Mouse (Mus musculus): Measurements from ENCODE around the gene Matk.

The Matk gene

DNA sequence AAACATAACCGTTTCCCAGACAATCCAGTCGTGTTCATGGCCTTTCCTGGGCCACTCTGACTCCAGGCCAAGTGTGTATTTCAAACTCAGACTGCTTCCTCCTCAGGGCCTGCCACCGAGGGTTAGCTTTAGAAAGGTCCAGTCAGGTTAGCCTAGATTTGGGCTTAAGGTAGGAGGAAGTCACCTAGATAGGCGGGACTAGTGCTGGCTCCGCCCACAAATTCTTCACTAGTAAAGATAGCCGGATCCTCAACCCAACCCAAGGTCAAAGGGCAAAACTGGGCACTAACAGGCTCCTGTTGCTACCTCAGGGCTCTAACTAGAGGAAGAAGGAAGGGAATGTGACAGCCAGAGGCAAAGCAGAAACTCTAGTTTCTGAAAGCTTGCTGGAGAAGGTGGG lies 33.9 kb downstream of the Matk start:
- no peak for DNase-seq (ENCODE audit: low spot score in 2 of 2)

DNA sequence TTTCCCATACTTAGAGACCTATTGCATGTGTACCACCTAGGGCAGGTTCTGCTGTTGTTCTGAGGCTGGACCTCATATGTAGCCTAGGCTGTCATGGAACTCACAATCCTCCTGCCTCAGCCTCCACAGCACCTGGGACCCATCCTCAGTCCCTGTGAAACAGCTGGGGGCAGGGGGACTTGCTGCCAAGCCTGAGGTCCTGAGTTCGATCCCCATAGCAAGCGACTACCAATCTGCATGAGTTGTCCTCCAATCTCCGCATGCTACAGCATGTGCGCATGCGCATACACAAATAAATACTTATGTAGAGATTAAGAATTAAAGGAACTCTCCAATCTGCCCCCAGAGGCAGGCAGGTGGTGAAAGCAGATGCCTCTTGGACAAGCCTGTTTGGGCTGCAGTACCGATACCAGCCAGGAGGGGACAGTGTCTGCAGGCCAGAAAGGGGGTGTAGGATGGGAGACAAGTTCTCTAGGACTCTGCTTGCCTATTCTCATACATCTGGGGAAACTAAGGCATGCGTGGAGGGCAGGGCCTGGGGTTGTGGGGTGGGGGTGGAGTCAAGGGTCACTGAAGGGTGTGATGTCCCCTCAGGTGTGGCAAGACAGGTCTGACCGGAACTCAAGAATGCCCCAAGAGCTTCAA lies 34.9 kb downstream of the Matk start:
- peak; percentile 58 to 81 for DNase-seq (ENCODE audit: low spot score in 2 of 2)

DNA sequence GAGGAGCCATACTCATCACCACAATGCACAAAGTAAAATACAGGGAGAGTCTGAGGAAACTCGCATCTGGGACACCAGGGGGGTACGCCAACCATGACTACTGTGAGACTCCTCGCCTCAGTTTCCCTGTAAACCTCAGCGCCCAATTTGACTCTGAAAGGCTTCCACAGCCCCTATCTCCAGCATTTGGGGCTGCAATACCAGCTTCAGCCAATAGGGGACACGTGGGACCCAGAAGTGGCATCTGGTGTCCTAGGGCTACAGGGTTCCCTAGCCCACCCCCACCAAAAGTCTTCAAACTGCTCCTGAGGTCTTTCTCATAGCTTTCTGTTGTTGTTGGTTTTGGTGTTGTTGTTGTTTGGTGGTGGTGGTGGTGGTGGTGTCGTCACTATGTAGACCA lies 35.9 kb downstream of the Matk start:
- peak; percentile 52 to 70 for DNase-seq (ENCODE audit: low spot score in 2 of 2)

DNA sequence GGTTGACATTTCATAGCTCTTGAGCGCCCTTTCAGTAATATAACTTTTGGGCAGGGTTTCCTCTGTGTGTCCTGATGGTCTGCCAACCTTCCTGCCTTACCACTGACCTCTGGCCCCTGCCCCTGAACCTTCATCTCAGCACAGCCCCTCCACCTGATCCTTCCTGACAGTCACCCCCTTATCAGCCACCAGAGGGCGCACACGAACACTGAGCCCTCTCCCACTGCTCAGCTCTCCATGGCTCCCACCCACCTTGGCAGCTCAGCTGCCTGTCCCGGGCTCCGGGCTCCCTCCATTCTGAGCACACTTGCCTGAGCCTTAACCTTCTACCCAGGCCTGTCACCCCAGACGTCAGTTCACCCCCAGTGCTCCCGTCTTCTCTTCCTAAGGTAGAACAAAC lies 36.5 kb downstream of the Matk start:
- peak; percentile 52 to 76 for DNase-seq (ENCODE audit: low spot score in 2 of 2)

DNA sequence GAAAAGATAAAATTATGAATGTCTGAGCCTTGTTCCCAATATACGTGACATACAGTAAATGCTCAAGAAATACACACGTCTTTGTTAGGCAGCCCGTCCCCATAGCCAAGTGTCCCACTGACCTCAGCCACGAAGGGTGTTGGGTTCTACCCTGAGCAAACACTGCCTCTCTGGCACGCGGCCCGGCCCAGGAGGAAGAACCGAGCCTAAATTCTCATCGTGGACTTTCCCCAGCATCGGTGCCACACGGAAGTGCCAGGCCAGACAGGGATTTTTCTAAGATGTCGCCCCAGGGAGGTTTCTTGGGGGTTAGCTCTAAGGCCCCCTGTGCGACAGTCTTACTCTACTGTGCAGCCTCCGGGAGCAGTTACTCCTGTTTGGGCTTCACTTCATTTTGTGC lies 37.1 kb downstream of the Matk start:
- no peak for DNase-seq (ENCODE audit: low spot score in 2 of 2)

DNA sequence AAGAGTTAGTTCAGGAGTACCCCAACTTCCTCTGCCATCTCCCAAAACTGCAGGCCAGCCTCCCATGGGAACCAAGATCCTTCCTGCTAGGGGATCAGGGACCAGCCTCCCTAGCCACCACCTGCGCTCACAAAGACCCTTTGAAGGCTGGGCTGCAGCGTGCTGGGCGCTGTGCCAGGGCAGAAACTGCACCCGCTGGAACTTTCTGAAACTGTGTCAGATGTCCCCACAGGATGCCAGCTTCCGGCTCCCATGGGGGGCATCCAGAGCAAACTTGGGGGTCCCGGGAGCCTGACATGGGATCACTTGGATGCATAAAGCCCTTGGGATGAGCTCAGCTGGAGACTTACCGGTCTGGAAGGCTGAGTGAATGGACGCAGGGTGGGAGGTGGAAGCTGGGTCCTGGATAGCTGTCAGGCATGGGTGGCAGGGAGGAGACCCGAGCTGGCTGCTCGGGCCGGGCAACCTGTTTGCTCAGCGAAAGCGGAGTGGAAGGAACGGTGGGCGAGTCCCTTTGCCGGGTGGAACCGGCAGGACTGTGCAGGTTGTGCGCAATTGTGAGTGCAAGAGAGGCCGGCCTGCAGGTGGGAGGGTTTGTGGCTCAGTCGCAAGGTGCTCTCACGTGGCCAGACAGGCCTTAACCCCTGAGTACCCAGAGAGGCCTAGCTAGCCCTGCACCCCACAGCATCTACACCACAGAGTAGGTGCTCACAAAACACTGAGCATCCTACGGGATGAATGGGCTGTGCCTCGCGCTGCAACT lies 38.1 kb downstream of the Matk start:
- peak; percentile 54 to 55 for DNase-seq (ENCODE audit: low spot score in 2 of 2)

DNA sequence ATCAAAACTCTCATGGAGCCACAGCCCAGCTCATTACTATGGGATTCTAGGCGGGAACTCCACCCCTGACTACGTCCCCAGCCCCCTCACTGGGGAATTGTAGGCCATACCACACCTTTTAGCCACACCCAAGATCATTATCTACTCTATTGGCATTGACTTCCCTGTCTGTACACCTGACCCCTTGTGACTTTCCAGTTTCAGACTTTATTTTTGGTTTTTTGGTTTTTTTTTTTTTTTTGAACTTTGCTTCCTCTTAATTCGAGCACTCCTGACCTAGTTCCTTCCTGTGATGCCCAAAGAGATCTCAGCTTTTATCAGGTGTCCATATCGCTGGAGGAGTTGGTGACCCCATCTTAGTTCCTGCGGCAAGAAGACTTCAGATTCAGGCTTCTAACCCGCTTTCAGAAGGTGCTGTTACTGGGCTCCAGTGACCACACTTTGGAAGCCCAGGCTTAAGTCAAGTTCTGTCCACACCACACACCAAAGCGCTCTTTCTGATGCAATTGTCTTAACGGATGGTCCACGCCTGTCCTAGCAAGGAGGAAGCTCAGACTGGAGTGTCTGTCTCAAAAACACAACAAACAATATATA lies 38.9 kb downstream of the Matk start, which contains the start of gene Tjp3:
Gene Tjp3, minus strand, starts transcription at position 71 of the 594 bp plus-strand sequence.
- no peak for DNase-seq (ENCODE audit: low spot score in 2 of 2)

DNA sequence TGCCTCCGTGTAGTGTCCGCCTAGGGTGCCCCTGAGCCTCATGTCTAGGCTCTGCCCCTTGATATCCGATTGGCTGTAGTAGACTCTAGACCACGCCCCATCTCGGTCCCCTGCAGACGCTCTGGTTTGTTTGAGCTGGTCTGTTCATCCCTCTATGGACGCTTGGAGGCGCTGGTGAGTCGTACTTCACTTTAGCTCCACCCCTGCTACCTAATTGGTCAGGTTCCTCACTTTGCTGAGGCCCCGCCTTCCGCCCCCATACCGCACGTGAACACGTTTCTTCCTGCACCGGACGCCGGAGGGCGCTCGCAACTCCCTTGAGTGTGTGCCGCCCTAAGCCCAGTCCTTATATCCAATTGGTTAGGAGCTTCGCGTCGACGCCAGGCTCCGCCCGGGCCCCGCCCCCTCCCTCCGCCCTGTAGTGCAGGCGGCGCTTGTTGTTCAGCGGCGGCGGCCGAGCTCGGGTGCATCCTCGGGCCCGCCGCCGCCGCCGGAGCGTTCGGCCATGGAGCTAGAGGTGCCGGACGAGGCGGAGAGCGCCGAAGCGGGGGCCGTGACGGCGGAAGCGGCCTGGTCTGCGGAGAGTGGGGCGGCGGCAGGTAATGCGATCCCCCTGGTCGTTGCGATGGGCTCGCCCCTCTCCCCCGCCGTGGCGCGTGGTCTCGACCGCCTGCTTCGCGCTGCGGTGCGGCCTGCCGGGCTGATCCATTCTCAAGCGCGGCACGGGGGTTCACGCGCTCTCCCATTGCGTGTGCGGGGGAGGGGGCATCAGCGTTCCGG lies 40.0 kb downstream of the Matk start, which contains the start of gene Pip5k1c:
Gene Pip5k1c, plus strand, starts transcription at position 410 of the 780 bp plus-strand sequence.
- peak; percentile 99 to 100 for DNase-seq (ENCODE audit: low spot score in 2 of 2)

DNA sequence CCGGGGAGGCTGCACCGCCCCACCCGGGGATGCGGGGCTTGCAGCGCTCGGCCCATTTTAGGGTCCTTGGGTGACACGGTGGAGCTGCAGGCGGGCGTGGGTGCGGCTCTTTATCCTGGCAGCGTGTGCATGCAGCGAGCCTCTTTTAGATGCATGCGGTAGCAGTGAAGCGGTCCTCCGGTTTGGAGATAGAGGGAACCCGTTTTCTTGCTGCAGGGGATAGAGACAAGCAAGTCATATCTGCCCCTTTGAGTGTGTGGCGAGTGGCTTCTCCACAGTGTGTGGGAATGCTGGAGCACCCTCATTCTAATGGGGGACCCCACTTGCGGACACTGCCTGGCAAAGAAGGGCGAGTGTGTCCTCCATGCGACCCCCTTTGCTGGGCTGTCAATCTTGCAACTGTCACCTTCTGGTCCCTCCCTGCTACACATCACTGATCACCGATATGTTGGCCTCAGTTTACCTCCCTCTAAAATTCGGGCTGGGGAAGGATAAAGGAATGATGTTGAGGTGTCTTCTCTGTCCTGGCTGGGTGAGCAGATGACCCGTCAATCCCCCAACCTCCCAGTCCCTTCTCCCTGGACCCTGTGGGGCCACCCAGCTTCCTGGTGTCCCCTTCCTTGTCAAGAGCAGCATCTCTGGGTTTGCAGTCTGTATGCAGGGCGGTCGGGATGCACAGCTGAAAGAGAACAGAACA lies 40.7 kb downstream of the Matk start:
- no peak for DNase-seq (ENCODE audit: low spot score in 2 of 2)

DNA sequence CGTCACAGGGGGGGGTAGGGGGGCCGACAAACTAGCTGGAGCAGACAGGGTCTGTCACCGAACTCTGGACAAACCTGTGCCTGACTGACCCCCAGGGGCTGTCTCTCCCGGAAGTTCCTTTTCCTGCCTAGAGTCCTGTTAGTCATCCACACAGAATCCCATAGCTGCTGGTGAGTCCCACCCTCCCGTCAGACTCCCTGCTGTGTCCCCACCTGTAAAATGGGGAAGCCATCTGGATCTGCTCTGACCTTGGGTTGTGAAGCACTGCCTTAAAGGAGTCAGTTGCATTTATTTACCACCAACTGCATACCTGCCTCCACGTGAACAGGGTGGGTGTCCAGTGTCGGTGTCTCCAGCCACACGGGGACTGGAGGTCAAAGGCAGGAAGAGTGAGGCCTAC lies 41.7 kb downstream of the Matk start:
- DNase-seq (ENCODE audit: low spot score in 2 of 2): no peak

DNA sequence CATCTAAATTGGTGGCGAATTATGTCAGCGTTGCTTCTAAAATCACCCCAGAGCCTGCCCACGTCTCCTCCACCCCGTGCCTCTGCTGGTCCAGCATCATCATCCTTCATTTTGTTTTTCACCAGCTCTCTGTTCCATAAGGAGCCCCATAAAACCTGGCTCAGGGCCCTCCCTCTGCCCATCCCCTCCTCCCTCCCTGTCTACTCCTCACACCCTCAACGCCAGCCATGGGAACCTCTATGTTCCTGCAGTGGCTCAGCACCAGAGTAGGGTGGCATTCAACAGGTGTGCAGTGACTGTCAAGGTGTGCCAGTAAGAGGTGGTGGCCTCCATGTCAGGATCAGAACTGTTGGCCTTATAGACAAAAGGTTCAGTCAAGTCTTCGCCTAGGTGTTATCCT lies 42.5 kb downstream of the Matk start:
- no peak for DNase-seq (ENCODE audit: low spot score in 2 of 2)

DNA sequence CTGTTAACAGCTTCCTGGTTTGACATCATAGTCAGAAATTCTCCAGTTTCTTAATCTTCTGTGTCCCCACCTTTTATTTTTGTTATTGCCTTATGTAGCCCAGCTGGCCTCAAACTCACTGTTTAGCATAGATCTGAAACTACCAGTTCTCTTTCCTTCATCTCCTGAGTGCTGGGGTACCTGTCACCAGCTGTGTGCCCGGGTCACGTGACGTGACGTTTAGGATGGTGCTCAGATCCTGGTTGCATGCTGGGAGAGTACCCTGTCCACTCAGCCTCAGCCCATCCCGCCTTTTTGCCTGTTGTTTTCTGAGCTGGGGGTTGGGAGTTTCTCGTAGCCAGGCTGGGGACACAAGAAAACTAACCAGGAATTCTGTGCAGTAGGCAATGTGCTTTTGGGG lies 44.5 kb downstream of the Matk start:
- DNase-seq (ENCODE audit: low spot score in 2 of 2): peak; percentile 63 to 67

DNA sequence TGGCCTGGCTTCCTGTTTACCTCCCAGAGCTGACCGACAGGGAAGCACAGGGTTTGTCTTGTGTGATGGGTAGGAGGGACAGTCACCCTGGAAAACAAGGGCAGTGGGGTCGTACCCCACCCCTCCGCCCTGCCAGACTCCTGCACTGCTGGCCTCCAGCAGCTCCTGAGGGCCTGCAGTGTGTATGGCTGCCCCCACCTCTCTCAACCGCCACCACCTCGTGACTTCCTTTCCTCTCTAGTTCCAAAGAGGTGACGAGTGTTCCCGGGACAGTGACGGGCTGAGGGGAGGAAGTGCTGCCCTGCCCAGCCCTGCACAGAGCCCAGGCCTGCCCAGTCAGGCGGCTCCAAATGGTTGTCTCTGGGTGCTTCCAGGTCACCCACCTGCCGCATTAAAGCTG lies 45.1 kb downstream of the Matk start:
- DNase-seq (ENCODE audit: low spot score in 2 of 2): peak; percentile 66 to 70

DNA sequence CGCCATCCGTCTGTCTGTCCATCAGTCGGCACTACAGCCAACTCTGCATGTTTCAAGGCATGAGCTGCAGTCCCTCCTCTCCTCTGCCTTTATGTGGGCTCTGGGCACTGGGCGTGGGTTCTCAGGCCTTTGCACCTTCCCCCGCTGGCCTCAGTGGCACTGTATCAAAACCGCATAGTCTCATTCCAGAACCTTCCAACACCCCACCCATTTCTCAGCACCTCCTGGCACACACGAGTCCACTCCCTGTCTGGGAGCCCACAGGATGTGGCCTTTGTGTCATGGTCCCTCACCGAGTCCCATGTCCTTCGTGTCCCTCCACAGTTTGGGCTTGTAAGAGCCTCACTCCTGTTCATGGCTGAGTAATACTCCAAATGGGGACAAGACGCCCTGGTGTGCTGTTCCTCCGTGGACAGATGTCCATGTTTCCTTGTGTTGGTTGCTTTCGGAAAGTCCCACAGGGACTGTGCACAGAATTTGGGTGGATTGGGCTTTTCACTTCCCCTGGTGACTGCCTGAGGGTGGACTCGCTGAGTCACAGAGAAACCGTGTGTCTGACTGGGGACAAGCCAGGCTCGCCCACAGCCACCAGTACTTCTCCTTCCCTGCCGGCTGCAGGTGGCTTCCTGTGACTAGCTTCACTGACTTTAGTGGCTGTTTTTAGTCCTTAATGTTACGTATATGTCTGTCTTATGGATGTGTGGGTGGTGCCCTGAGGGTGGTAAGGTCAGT lies 45.8 kb downstream of the Matk start:
- peak; percentile 51 to 58 for DNase-seq (ENCODE audit: low spot score in 2 of 2)

DNA sequence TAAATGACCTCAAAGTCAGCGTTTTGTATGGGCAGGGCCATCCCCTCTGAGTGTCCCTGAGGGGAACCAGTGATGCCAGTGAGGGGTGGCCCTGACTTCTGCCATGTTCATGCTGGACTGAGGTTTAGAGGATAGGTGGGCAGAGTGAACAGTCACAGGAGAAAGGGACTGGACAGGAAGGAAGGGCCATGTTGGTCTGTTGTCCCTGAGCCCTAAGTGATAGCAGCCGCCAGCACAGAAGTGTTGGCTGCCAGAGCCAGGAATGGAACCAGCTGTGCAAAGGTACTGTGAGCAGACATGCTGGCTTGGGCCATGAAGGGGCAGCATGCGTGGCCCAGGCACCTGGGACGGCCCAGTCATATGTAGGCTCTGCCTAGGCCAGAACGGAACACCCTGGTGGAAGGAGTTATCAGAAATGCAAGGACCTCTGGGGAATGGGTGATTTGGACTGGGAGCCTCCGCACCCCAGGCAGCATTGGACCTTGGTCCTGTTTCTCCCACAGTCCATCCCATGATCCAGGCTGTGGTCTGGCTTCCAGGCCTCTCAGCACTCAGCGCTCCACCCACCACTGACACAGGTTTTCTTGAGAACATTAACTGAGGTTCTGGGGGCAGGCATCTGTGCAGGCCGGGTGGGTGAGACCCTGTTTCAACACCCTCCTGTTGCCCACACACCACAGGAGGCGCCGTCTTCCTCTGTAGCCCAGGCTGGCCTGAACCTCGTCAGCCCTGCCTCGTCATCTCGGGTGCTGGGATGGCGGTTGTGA lies 47.0 kb downstream of the Matk start:
- no peak for DNase-seq (ENCODE audit: low spot score in 2 of 2)

DNA sequence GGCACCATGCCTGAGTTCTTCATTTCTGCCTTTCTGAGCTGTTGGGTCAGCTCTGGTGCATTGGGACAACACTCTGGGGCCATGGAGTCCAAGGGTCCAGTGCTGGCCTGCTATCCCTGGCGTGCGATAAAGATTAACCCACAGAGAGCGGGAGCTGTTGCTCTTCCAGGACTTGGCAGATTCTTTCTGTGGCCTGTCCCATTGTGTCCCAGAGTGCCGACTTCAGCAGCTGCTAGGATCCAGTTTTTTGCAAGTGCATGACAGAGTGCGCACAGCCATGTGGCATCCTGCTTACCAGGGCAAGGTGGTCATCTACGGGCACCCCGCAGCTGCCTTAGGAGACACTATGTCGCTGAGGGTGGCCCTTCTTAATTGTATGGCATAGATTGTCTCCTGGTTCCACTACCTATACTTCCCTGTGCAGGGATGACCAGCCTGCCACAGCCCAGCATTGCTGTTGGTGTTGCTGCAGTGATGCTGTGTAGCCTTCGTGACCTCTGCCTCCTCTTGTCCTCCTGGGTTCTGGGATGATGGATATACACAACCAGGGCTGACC lies 47.7 kb downstream of the Matk start:
- no peak for DNase-seq (ENCODE audit: low spot score in 2 of 2)

DNA sequence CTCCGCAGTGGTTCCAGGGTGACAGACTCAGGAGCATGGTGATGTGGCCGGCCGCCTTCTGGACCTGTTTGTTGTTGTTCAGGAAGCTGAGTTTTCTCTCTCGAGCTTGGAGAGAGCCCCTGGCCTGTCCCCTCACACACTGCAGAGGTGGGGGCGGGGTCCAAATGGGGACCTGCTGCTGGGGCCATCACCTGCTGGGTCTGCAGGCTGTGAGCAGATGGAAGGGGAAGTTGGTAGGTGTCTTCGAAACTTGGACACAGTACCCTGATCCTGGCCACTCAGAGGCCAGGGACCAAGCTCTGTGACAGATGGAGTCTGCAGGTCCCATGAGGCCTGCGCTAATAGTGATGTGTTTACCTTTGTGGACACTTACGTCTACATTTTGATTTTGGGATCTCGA lies 48.6 kb downstream of the Matk start:
- no peak for DNase-seq (ENCODE audit: low spot score in 2 of 2)

DNA sequence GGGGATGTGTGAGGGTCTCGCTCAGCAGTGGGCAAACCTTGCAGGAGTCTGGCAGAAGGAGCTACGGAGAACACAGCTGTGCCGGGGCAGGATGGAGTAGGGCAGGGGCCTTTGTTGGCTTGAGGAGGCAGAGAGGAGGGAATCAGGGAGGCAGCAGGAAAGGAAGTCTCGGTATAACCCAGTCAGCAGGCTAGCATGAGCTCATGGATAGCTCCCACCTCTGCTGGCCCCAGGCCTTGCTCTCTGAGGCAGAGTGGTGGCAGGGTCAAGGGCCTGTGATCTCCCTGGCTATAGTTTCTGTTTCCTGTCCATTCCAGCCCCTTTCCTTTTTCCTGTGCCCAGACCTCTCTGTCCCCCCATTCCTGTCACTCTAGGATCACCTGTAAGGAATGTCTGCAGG lies 49.6 kb downstream of the Matk start:
- DNase-seq (ENCODE audit: low spot score in 2 of 2): no peak

DNA sequence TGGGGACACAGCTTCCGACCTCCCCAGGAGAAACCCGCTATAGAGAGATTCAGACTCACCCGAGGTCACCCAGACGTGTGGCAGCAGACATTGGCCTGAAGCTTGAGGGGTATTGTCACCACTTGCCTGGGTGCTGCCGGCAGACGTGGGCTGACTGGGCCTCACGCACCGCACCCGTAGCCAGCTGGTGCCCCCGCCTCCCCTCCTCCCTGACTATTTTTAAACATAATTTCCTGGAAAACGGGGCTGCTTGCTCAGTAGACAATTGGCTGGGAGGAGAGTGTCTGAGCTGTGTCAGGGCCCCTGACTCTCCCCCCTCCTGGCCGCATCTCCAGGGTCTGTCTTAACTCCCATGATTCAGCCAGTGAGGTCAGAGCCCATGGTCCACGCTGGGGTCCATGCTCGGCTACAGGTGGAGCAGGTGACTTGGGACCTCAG lies 50.1 kb downstream of the Matk start:
- DNase-seq (ENCODE audit: low spot score in 2 of 2): no peak

DNA sequence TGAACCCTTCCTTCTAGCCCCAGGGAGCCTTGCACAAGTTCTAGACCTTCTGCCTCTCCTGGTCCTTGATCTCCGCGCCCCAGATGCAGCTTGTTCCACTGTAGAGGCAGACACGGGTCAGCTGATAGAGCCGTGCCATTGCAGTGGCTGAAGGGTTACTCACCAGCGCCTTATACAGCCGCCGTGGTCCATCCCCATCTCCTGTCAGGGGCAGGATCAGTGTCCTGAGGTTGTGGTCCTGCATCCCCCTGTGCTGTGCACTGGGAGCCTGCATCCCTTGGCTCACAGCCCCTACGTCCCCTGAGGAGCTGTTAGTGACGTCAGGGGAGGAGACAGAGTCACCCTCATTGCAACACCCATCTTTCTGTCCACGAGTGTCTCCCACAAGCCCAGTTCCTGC lies 50.5 kb downstream of the Matk start:
- DNase-seq (ENCODE audit: low spot score in 2 of 2): no peak

All from thymus, postnatal 10 days (tissue).